Mouse (Mus musculus) erythroblast, embryonic 14.5 days (primary cell): Measurements from ENCODE around the gene Tada3. TPM values are rescaled to one million over a fixed set of nuclear protein-coding genes. Genes with fewer than 3 reads are reported as not detected.

Source experiments
- H3K27me3 ChIP-seq: 2 replicates; pipeline ENCODE4 v1.6.1; 2012; ENCODE audit warnings: inconsistent platforms; ENCODE audit not compliant: control insufficient read depth
- H3K36me3 ChIP-seq: 2 replicates; pipeline ENCODE4 v1.6.1; 2012; ENCODE audit warnings: mild to moderate bottlenecking, inconsistent platforms; ENCODE audit not compliant: control insufficient read depth
- H3K4me1 ChIP-seq: 2 replicates; pipeline ENCODE4 v1.6.1; 2012; ENCODE audit warnings: inconsistent platforms; ENCODE audit not compliant: control insufficient read depth
- H3K4me3 ChIP-seq: replicated peaks from 2 replicates; pipeline ENCODE3; 2012; ENCODE audit warnings: moderate library complexity, mild to moderate bottlenecking, inconsistent platforms
- H3K9me3 ChIP-seq: 2 replicates; pipeline ENCODE4 v1.6.1; 2012; ENCODE audit warnings: low read length, inconsistent platforms, mixed read lengths; ENCODE audit not compliant: control insufficient read depth
- GATA1 ChIP-seq: IDR thresholded peaks from 2 replicates; pipeline ENCODE4 v1.6.1; 2012; ENCODE audit warnings: low read length, inconsistent platforms, mixed read lengths
- TAL1 ChIP-seq: IDR thresholded peaks from 3 replicates; pipeline ENCODE4 v1.6.1; 2012; ENCODE audit warnings: low read length, inconsistent platforms, mixed read lengths
- polyA plus RNA-seq: library from polyadenylated mRNA; stranded (reverse); fragments of >175 nt; gene quantifications from 2 replicates; pipeline ENCODE4 v1.2.3, GENCODE M21; 2012

Gene Tada3
- 13.9 and 15.1 TPM in 2 replicates for polyA plus RNA-seq

- Histone ChIP-seq H3K36me3 (peaks cover 62% of the 10 kb centered on the region), H3K9me3 (no peaks in the 10 kb centered on the region), H3K4me3 (peak within 1 kb of the TSS; percentile 87), H3K27me3 (no peaks in the 10 kb centered on the region), H3K4me1 (peaks cover 71% of the 10 kb centered on the region)
- TF ChIP-seq TAL1 (no peak), GATA1 (peak; percentile 59)
These were observed at the start of gene Tada3, which contains the start of gene Arpc4 for GRCm38 (mm10) chr6:113377496-113378385. Gene Tada3 (minus strand): TSS chr6:113377883. Gene Arpc4 (plus strand): TSS chr6:113378115.

DNA sequence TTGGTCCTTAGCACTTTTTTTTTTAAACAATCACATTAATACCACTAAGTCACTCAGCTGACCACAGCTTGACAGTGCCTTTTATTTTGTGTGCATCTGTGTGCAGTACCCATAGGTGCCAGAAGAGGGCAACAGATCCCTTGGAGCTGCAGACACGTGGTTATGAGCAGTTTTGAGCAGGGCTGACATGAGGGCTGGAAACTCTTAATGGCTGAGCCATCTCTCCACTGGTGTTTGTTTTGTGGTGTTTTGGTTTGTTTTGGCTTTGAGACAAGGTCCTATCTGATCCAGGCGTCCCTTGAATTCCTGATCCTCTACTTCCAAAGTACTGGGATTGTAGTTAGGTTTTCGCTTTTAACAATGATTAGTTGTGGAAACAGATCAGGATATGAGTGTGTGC is 49.7 kb upstream of the Tada3 start:
- peaks cover 3% of the 10 kb centered on the region for H3K9me3 ChIP-seq
- H3K4me3 ChIP-seq: no peak overlapping the region
- no peak for TF ChIP-seq GATA1
- TF ChIP-seq TAL1: no peak
- H3K27me3 ChIP-seq: peaks cover 3% of the 10 kb centered on the region; the same call in 1 of the 2 replicates
- no peaks in the 10 kb centered on the region for H3K36me3 ChIP-seq
- H3K4me1 ChIP-seq: no peaks in the 10 kb centered on the region

- Histone ChIP-seq H3K4me1 (no peaks in the 10 kb centered on the region), H3K4me3 (no peak overlapping the region), H3K9me3 (peaks cover 3% of the 10 kb centered on the region), H3K36me3 (no peaks in the 10 kb centered on the region), H3K27me3 (peaks cover 3% of the 10 kb centered on the region; the same call in 1 of the 2 replicates)
- TF ChIP-seq GATA1 (no peak), TAL1 (no peak)
These were observed 49.0 kb upstream of the Tada3 start for GRCm38 (mm10) chr6:113426696-113427095.

DNA sequence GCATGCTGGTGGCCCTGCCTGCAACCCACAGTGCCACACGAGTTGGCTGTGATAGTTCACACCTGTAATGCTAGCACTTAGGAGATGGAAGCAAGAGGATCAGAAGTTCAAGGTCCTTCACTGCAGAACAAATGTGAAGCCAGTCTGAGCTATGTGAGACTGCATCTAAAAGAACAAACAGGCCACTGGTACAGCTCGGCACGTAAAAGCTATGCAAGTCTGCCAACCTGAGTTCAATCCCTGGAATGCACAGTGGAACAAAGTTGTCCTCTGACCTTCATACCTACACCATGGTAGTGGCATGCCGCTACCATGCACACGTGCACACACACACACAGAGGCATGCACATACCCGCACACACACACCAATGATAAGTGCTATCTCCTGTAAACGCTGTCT is 46.5 kb upstream of the Tada3 start:
- H3K9me3 ChIP-seq: peaks cover 3% of the 10 kb centered on the region

GRCm38 (mm10) chr6:113423000-113423399 is 45.3 kb upstream of the Tada3 start:
- peaks cover 3% of the 10 kb centered on the region for H3K9me3 ChIP-seq
- peaks cover 23% of the 10 kb centered on the region for H3K4me1 ChIP-seq
- TF ChIP-seq TAL1 (no peak), GATA1 (no peak)
- peaks cover 3% of the 10 kb centered on the region; the same call in 1 of the 2 replicates for H3K27me3 ChIP-seq
- no peak overlapping the region for H3K4me3 ChIP-seq
- no peaks in the 10 kb centered on the region for H3K36me3 ChIP-seq

More for the DNA sequence above, 46.5 kb upstream of the Tada3 start:
- TF ChIP-seq TAL1: no peak
- no peak for TF ChIP-seq GATA1
- peaks cover 15% of the 10 kb centered on the region for H3K4me1 ChIP-seq
- no peak overlapping the region for H3K4me3 ChIP-seq
- H3K36me3 ChIP-seq: no peaks in the 10 kb centered on the region
- peaks cover 3% of the 10 kb centered on the region; the same call in 1 of the 2 replicates for H3K27me3 ChIP-seq

DNA sequence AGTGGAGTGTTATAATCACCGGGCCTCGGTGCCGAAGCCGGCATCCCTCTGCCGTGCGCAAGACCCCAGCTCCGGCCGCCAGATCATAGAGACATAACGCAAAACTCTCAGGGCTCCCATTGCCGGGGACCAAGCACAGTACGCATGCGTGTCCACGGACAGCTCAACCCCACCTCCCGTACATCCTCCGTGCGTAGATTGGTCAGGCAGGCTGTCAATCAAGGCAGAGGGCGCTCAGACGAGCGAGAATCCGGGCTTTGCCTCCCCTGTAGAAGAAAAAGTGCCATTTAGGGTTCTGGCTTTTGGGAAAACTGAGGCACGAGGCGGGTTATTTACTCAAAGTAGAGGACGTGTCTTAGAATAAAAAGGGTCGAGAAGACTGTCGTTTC is 41.5 kb upstream of the Tada3 start, which contains the start of gene Rpusd3:
Gene Rpusd3, minus strand, starts transcription at position 142 of the 389 bp plus-strand sequence.
- no peaks in the 10 kb centered on the region for H3K9me3 ChIP-seq
- TF ChIP-seq GATA1: no peak
- TF ChIP-seq TAL1: no peak
- H3K36me3 ChIP-seq: peaks cover 22% of the 10 kb centered on the region
- peak within 1 kb of the TSS; percentile 74 for H3K4me3 ChIP-seq
- H3K4me1 ChIP-seq: peaks cover 32% of the 10 kb centered on the region
- no peaks in the 10 kb centered on the region for H3K27me3 ChIP-seq

- H3K4me1 ChIP-seq: peaks cover 32% of the 10 kb centered on the region
These were observed 40.9 kb upstream of the Tada3 start for GRCm38 (mm10) chr6:113418441-113419198.

GRCm38 (mm10) chr6:113416416-113416815 is 38.7 kb upstream of the Tada3 start:
- TF ChIP-seq TAL1 (no peak), GATA1 (no peak)
- H3K4me1 ChIP-seq: peaks cover 31% of the 10 kb centered on the region
- H3K27me3 ChIP-seq: no peaks in the 10 kb centered on the region
- H3K9me3 ChIP-seq: no peaks in the 10 kb centered on the region
- no peak overlapping the region for H3K4me3 ChIP-seq
- peaks cover 25% of the 10 kb centered on the region for H3K36me3 ChIP-seq

More at GRCm38 (mm10) chr6:113418441-113419198, 40.9 kb upstream of the Tada3 start:
- H3K27me3 ChIP-seq: no peaks in the 10 kb centered on the region
- TF ChIP-seq TAL1: no peak
- TF ChIP-seq GATA1: no peak
- no peaks in the 10 kb centered on the region for H3K9me3 ChIP-seq
- peak overlapping the region; percentile 74 for H3K4me3 ChIP-seq
- H3K36me3 ChIP-seq: peaks cover 22% of the 10 kb centered on the region

GRCm38 (mm10) chr6:113410001-113410400 is 32.3 kb upstream of the Tada3 start:
- Histone ChIP-seq H3K9me3 (no peaks in the 10 kb centered on the region), H3K4me3 (no peak overlapping the region), H3K27me3 (no peaks in the 10 kb centered on the region), H3K4me1 (no peaks in the 10 kb centered on the region), H3K36me3 (peaks cover 10% of the 10 kb centered on the region)
- no peak for TF ChIP-seq TAL1
- TF ChIP-seq GATA1: no peak
